In the genomic region with DNA sequence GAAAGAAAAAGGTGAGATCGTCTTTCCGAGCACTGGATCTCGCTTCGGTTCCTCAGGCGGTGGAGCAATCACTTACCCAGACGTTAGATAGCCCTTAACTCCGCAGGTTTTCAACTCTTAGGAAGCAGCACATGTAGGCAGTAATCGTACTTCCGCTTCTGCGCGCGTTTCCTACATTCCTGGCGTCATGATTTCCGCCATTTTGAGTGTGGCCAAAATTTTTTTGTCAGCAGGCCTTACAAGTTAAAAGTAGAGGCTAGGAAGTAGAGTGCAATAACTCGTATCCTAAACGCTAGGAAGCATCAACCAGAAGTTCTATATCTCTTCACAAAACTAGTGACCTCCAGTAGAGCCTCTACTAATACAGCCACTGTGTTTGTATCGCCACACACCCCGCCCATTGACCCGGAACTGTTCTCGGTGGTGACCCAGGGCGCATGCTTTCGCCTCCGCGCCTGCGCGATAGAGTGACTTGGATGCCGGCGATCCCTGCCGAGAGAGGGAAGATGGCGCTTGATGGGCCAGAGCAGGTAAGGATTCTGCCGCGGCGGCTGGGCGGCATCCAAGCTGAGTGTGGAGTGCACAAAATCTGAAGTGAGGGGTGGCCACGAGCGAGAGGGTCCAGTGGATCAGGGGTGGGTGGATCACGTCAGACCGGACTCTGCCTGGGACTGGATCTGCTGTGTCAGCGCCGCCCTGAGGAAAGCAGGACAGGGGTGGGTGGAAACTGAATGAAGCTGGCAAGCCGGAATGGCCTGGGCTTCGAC, we compare ENCODE assay signal across 8 mouse cellular contexts. TPM values are rescaled to one million over a fixed set of nuclear protein-coding genes. Genes with fewer than 3 reads are reported as not detected.
DNase-seq lines count a peak whose midpoint lies in the region; ATAC-seq and TF ChIP-seq lines count a peak whose summit lies in the region.

Ftsj3 (minus strand) TSS at position 395 of the 767 bp plus-strand sequence.
Psmc5 (plus strand) TSS at position 470 of the 767 bp plus-strand sequence.

- no peaks in the 10 kb centered on the region for H3K27me3 ChIP-seq in ES-Bruce4 (ENCODE audit: control insufficient read depth, insufficient read depth, low read length, poor library complexity, severe bottlenecking)
- no peaks in the 10 kb centered on the region for H3K27me3 ChIP-seq in forebrain, embryonic 14.5 days (replicated peaks; ENCODE audit: control insufficient read depth, insufficient read depth, low read length)
- no peaks in the 10 kb centered on the region for H3K27me3 ChIP-seq in neural tube, embryonic 15.5 days (replicated peaks)

- H3K9me3 ChIP-seq in ES-Bruce4 (replicated peaks; ENCODE audit: control insufficient read depth, insufficient read depth, low read length, poor library complexity, severe bottlenecking), result no peaks in the 10 kb centered on the region
- H3K9me3 ChIP-seq in forebrain, embryonic 14.5 days (replicated peaks; ENCODE audit: control insufficient read depth, low read length), result no peaks in the 10 kb centered on the region
- H3K9me3 ChIP-seq in neural tube, embryonic 15.5 days (replicated peaks), result no peaks in the 10 kb centered on the region

- TF ChIP-seq EP300 in ES-Bruce4 (IDR thresholded peaks at IDR 0.05; ENCODE audit: insufficient read depth, low read depth, low read length), result 0 out of 2 replicates have a peak, but pooled peaks have one; percentile 34

- peak within 1 kb of the TSS; percentile 91 for H3K4me3 ChIP-seq in ES-Bruce4 (ENCODE audit: low read depth, low read length)
- peak within 1 kb of the TSS; percentile 79 for H3K4me3 ChIP-seq in forebrain, embryonic 14.5 days (ENCODE audit: low read depth, low read length)
- peak within 1 kb of the TSS; percentile 90 for H3K4me3 ChIP-seq in neural tube, embryonic 15.5 days (replicated peaks)

- ATAC-seq in cerebellum, adult (ENCODE audit: insufficient number of reproducible peaks, low FRiP score, low TSS enrichment), result peak; percentile 89; the same call in 1 of the 2 replicates
- peak; percentile 96 for ATAC-seq in forebrain, embryonic 14.5 days
- ATAC-seq in neural tube, embryonic 15.5 days (ENCODE audit: low FRiP score), result peak; percentile 95

- TF ChIP-seq POLR2A in ES-Bruce4 (IDR thresholded peaks at IDR 0.05; ENCODE audit: insufficient read depth, low read length), result peak; percentile 69

- H3K36me3 ChIP-seq in ES-Bruce4 (ENCODE audit: control insufficient read depth, insufficient read depth, low read length, poor library complexity, severe bottlenecking), result peaks cover 51% of the 10 kb centered on the region
- H3K36me3 ChIP-seq in forebrain, embryonic 14.5 days (ENCODE audit: control insufficient read depth, insufficient read depth, low read length), result peaks cover 48% of the 10 kb centered on the region
- H3K36me3 ChIP-seq in neural tube, embryonic 15.5 days, result peaks cover 48% of the 10 kb centered on the region

- H3K4me2 ChIP-seq in forebrain, embryonic 14.5 days (ENCODE audit: low read length), result peak within 1 kb of the TSS; percentile 98
- H3K4me2 ChIP-seq in neural tube, embryonic 15.5 days, result peak within 1 kb of the TSS; percentile 95

- H3K4me1 ChIP-seq in ES-Bruce4 (ENCODE audit: control insufficient read depth, insufficient read depth, low read length), result no peaks in the 10 kb centered on the region
- peaks cover 16% of the 10 kb centered on the region for H3K4me1 ChIP-seq in forebrain, embryonic 14.5 days (ENCODE audit: control insufficient read depth, insufficient read depth, low read length)
- H3K4me1 ChIP-seq in neural tube, embryonic 15.5 days, result peaks cover 28% of the 10 kb centered on the region

- peak; percentile 3 for TF ChIP-seq CTCF in ES-Bruce4 (IDR thresholded peaks at IDR 0.05; ENCODE audit: low read depth, low read length)

- H3K27ac ChIP-seq in ES-Bruce4 (ENCODE audit: insufficient read depth, low read length), result peak within 1 kb of the TSS; percentile 15; the same call in 1 of the 2 replicates
- H3K27ac ChIP-seq in forebrain, embryonic 14.5 days (ENCODE audit: low read depth, low read length), result peak within 1 kb of the TSS; percentile 76
- H3K27ac ChIP-seq in neural tube, embryonic 15.5 days (replicated peaks), result peak within 1 kb of the TSS; percentile 90

- peak within 1 kb of the TSS; percentile 78 for H3K9ac ChIP-seq in ES-Bruce4 (ENCODE audit: low read depth, poor library complexity, severe bottlenecking)
- H3K9ac ChIP-seq in forebrain, embryonic 14.5 days (ENCODE audit: low read length), result peak within 1 kb of the TSS; percentile 87
- peak within 1 kb of the TSS; percentile 89 for H3K9ac ChIP-seq in neural tube, embryonic 15.5 days (replicated peaks)

- WGBS in forebrain, embryonic 14.5 days, result 0% methylated on average over 42 of the region's 42 CpGs
- under 1% methylated on average over 42 of the region's 42 CpGs for WGBS in neural tube, embryonic 15.5 days

- DNase-seq in forebrain, embryonic 14.5 days (ENCODE audit: low spot score), result peak; percentile 98
- peak; percentile 98 to 99 for DNase-seq in heart, postnatal 14 days
- DNase-seq in layer of hippocampus, adult 11-12 months (ENCODE audit: low spot score), result peak; percentile 98
- peak; percentile 97 to 98 for DNase-seq in lung, adult 18-20 months
- peak; percentile 97 for DNase-seq in testis, postnatal 14 days (ENCODE audit: low spot score)

- intact Hi-C loops in heart, postnatal 14 days (cut with DNase I), result loop anchor here (2.0 kb wide), 2 partner anchors 15 to 71 kb away; no protein-coding TSS in a partner anchor

RNA-seq across cellular contexts. Expression of gene Ftsj3, which starts in this region (rescaled TPM):
- polyA plus RNA-seq in ES-Bruce4 (2011; ENCODE audit: insufficient read depth, insufficient read length, low read depth, missing spikeins), result 139 and 156 TPM in 2 replicates
- polyA plus RNA-seq in forebrain, embryonic 14.5 days (2014; fragmentation: Nextera tagmentation; extraction: Ambion mirVana), result 34.6 and 35.8 TPM in 2 replicates
- 10 to 100 TPM; 19.3 to 21.4 TPM for total RNA-seq in heart, postnatal 14 days (2021)
- polyA plus RNA-seq in neural tube, embryonic 15.5 days (2015; fragmentation: Nextera tagmentation; extraction: Ambion mirVana), result 31.1 and 40.6 TPM in 2 replicates

RNA-seq across cellular contexts. Expression of gene Psmc5, which starts in this region (rescaled TPM):
- polyA plus RNA-seq in ES-Bruce4 (2011; ENCODE audit: insufficient read depth, insufficient read length, low read depth, missing spikeins), result 170 and 188 TPM in 2 replicates
- polyA plus RNA-seq in forebrain, embryonic 14.5 days (2014; fragmentation: Nextera tagmentation; extraction: Ambion mirVana), result 279 and 286 TPM in 2 replicates
- 100 to 1,000 TPM in 1 of 2 experiments, 10 to 100 TPM in 1; 99.9 to 105 TPM for total RNA-seq in heart, postnatal 14 days (2021)
- polyA plus RNA-seq in neural tube, embryonic 15.5 days (2015; fragmentation: Nextera tagmentation; extraction: Ambion mirVana), result 328 and 329 TPM in 2 replicates

Comparison
In these comparisons a context has a peak if more than half of its experiments do, and no peak if none do; other contexts are left out.
1. Peak in every context shown above with its lines: DNase-seq, ATAC-seq, H3K4me3 ChIP-seq and H3K27ac ChIP-seq.
2. H3K27ac ChIP-seq: peak in every context shown above with its lines; median percentile 90 in neural tube, embryonic 15.5 days; 76 in forebrain, embryonic 14.5 days; 15 in ES-Bruce4.